Mouse (Mus musculus): ENCODE measurements around the gene Tomm22.

- TF ChIP-seq CTCF (IDR thresholded peaks at IDR 0.05; ENCODE audit: low read depth, low read length), result no peak
- TF ChIP-seq POLR2A (IDR thresholded peaks at IDR 0.05; ENCODE audit: borderline replicate concordance, low read depth, low read length), result no peak
Measured at GRCm38 (mm10) chr15:79720267-79720666, 49.6 kb downstream of the Tomm22 start.

Measured in bone marrow macrophage, adult 2 months (primary cell).